Mouse (Mus musculus) heart, postnatal 4 days (tissue): ENCODE results near the gene Grm3. TPM values are rescaled to one million over a fixed set of nuclear protein-coding genes. Genes with fewer than 3 reads are reported as not detected.
A peak's percentile ranks its signal among the peaks of the same experiment; 100 is the strongest.

ENCODE experiments used
- DNase-seq: peaks from one replicate; pipeline ENCODE4 v3.0.0; 2021
- total RNA-seq, 2 experiments: library from RNA; stranded (reverse); gene quantifications; 2 replicates each; pipeline ENCODE4 v1.2.3; 2021

Gene Grm3
- not detected for total RNA-seq

DNA sequence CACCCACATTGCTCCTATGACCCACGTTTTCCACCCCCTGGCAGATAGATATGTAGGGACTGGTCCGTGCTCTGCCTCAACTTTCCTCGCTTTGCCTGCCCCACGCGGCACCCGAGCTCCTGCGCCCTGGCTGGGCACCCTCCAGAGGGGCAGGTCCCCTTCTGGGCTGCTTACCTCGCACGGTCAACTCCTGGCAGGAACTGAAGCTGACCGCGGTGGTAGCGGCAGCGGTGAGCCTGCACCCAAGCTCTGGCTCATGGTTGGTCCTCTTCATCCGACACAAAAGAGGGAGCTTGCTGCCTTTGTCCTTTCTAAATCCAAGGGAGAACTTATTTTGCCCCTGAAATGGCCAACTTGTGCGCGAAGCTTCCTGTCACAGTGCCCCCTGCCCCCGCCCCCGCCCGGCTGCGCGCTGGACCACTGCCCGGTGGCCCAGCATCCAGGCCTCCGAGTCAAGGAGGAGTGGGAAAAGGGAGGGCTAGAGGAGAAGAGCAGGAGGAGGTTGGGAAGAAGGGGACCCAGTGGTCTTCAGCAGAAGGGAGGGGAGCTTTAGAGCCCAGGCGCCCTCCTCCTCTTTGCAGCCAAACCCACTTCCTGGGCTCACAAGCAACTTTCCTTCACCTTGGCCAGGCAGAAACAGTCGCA is at the start of gene Grm3:
Gene Grm3, minus strand, starts transcription at position 215 of the 645 bp plus-strand sequence.
- DNase-seq, result no peak

- DNase-seq, result no peak
Measured at GRCm38 (mm10) chr5:9755751-9756150, 30.8 kb upstream of the Grm3 start.

DNA sequence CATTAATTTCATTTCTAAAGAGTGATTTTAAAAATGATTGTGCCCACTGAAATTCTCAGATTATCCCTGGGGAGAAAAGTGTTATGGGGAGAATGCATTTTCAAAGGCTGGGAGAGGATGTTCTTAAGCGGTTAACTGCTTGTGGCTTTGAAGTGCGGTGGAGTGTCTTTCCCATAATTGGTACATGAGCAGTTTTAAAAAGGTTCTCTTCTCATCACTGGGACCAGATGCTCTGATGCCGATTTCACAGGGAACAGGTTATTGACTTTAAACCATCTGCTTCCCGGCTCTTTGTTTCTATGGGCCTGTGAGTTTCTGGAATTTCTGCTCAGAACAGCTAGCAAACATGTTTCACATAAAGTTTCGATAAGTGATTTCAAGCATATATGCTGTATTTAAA is 23.2 kb upstream of the Grm3 start:
- no peak for DNase-seq

DNA sequence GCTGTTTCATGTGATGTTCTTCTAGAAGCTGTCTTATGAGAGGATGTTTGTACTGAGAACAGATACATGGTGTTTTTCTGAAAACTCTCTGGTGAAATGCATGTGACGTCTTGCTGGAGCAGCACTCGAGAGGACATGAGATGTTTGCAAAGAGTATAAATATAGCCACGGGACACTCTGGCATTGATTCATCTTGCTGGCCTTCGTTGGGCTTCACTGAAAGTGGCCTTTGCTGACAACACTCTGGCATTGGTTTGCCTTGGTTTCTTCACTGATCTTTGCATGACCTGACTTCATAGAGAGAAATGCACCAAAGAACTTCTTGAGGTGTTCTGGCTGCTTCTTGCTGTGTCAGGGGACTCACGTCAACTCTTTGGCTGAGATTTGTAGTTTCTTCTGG is 19.1 kb upstream of the Grm3 start:
- DNase-seq, result peak; percentile 14

GRCm38 (mm10) chr5:9725601-9726268 is 765 bp upstream of the Grm3 start:
- DNase-seq, result peak; percentile 4

DNA sequence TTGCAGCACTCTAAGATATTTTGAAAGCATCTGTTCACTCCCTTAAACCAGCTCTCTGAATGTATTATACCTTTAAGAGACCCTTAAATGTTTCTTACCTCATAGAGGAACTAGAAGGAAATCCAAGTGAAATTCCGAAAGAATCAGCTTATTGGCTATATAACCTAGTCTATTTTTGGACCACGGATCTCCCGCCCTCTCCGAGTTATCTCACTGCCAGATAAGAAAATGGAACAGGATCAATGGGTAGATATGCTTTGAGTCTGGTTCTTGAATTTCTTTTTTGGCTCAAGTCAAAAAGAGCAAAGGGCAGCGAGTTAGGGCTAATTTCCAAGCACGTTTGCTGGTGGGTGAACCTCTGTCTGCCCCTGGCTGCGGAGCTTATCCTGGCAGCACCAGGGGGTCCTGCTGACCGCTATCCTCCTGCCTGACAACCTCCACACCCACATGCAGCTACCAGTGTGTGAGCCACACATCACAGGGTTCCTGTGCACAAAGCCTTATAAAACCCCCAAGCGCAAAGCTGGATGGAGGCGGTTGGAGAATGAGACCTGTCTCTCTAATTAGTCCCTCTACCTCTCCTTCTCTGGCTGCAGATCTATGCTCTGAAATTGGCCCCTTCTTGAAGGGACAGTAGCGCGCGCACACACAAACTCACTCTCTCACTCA is 549 bp downstream of the Grm3 start:
- DNase-seq, result no peak

- DNase-seq, result no peak
Measured at GRCm38 (mm10) chr5:9721136-9721535, 3.8 kb downstream of the Grm3 start.

- DNase-seq, result no peak
Measured at GRCm38 (mm10) chr5:9716295-9716694, 8.7 kb downstream of the Grm3 start.

DNA sequence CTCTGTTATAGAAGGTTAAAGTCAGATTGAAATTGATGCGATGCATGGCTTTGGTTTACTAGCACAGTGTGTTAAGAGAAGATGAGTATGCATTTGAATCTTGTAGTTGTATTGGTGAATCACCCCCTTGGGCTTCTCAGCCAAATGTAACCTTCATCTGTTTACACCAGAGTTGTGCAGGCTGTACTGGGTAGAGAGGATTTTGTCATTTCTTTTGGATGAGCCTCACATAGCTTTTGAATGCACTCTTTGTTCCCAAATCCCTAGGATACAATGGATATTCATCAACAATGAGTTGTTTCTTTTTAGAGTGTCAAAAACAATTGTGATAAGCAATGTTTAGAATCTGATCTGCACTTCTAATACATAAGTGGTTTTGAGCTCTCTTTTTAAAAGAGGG is 17.9 kb downstream of the Grm3 start:
- DNase-seq, result no peak

DNA sequence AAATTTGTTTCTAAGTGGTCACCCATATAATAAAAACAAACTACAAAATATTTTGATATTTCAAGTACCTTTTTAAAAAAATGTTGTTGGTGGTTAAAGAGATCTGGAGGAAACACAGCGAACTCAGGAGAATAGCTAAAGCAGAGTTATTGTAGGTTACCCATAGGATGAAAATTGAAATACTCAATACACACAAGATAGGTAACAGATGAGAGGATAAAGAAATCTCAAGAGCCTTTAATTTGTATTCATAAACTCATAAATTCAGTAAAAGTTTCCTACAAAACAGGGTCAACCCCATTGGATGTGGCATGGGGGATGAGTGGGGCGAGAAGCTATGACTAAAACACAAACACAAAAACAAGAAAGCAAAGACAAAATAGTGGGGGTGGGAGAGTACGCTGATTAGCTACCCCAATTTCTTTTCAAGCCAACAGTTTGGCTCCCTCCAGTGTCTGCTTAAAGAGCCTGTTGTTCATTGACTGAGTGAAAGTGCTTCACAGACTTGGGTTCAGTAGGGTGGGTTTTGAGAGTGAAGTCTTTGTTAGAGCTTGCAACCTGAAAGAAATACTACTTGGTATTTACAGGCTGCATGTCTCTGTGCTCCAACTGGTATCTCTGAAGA is 21.5 kb downstream of the Grm3 start:
- DNase-seq, result no peak

DNA sequence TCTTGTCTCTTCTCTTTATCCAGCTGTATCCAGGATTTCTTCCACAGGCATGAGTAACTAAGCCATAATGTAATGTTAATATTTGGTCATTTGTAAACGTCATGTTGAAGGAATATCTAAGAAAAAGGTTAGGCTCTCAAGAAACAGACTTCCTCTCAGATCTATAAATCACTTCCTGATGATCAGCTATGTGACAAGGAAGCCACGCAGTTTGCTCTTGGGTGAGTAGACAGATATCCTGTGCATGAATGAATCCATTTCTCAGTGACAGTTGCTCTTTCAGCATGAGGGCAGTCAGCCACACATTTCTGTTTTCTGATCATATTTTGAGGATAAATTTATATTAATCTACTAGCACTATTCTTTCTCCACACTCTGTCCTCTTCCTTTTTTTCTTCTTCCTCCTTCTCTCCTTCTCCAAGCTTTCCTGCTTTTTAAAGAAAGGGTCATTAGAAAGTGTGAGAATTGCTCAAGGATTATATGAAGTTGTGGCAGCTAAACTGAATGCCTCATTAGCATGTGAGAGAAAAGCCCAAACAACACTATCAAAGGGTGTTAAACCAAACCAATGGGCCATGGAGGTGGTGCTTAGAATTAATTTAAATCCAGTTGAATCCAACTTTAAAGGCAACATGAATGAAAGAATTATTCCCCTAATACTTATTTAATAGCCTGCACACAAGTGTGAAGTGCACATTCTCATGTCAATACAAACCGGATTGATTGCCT is 22.1 kb downstream of the Grm3 start:
- no peak for DNase-seq

DNA sequence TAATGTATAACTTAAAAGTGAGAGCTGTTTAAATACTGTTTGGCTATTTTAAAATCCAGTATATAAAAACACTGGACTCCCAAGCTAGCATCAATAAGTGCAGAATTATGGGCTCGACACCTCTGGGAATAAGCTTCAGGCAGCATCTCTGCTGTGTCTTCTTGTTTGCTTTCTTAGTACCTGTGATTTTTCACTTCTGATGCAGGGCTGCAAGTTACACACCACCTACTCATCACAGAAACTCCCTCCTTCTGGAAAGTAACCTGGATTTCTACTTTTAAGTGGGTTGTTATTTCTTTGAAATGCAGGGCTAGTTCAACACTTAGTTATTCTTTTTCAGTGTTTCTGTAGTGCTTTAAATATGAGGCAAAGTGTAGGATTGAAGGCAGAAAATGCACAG is 32.6 kb downstream of the Grm3 start:
- DNase-seq, result no peak

GRCm38 (mm10) chr5:9690599-9691242 is 34.2 kb downstream of the Grm3 start:
- DNase-seq, result no peak

DNA sequence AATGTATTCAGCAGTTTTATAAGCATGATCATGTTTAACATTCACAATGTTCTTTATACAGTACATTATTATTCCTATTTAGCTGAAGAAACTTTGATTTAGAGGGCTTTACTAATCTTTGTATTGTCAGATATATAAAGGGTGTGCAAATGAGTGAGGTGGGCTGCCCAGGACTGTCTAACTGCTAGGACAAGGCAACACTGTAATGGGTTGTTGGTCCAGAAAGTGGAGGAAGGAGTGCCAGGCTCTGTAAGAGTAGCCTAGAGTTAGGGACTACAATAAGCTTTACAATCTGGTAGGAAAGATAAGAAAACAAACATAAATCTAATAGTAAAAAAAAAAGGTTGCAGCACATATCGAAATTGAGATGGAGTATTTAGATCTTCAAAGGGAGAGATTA is 34.8 kb downstream of the Grm3 start:
- no peak for DNase-seq

GRCm38 (mm10) chr5:9683204-9683603 is 41.8 kb downstream of the Grm3 start:
- DNase-seq, result no peak

GRCm38 (mm10) chr5:9669002-9669401 is 56.0 kb downstream of the Grm3 start:
- no peak for DNase-seq

GRCm38 (mm10) chr5:9663416-9663815 is 61.6 kb downstream of the Grm3 start:
- DNase-seq, result no peak

GRCm38 (mm10) chr5:9661870-9662589 is 62.9 kb downstream of the Grm3 start:
- DNase-seq, result peak; percentile 5

GRCm38 (mm10) chr5:9638612-9639011 is 86.4 kb downstream of the Grm3 start:
- DNase-seq, result no peak

- peak; percentile 68 for DNase-seq
Measured at GRCm38 (mm10) chr5:9627220-9627619, 97.8 kb downstream of the Grm3 start.

- DNase-seq, result no peak
Measured at GRCm38 (mm10) chr5:9624396-9624795, 100.6 kb downstream of the Grm3 start.

- no peak for DNase-seq
Measured at GRCm38 (mm10) chr5:9623095-9623459, 101.9 kb downstream of the Grm3 start.
